Mouse (Mus musculus): ENCODE results near the gene Fez1.
A peak's percentile ranks its signal among the peaks of the same experiment; 100 is the strongest.

The Fez1 gene

DNA sequence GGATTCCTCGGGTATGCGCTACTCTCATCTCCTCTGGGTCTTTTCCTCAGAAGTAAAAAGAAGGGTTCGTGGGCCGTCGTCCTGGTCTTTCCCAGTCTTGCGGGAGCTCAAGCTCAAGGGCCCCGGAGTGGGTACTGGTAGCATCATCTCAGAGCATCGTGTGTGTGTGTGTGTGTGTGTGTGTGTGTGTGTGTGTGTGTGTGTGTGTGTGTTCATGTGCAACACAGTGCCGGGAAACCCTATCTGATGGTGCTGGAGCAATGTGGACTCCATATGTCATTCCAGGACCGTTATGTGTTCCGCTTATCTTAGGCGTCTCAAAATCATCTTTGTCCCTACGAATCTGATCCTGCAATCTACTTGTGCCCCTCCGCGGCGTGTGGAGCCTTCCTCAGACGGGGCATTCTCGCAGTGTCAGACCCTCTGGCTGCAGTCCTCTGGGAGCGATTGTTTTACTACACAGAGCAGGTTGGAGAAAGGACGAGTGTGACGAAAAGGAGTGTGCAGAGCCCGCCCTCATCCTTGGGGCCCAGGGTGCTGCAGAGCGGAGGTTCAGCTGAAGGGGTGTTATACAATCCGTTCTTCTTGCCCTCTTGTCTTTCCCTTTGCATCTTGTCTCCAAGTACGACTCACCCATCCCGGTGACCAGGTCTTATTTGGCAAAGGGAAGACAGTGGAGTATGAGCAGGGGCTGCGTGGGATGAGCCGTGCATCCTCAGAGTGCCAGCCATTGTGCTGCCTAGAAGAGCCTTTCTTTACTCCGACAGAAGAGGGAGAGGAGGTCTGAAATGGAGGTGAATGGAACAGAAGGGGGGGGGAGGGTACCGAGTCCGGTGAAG, 11.6 kb downstream of the Fez1 start:
- peak; percentile 30 for DNase-seq (ENCODE audit: low read depth, low spot score)

DNA sequence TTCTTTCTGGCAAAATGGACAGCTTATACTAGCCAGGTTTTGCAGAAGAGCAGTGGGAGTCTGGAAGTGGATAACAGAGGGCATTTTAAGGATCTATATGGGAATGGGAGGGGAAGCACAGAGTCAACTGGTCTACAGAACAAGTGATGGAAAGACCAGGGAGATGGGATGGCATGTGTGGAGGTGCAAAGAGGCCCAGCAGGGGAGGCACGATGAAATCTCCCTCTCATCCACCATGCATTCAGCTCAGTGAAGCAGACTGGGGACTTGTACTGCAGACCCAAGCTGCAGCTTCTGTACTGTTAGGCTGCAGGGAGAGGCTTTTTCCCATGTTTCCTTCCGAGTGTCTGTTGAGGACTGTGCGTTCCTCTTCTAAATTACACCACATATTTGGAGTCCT, 12.2 kb downstream of the Fez1 start:
- DNase-seq (ENCODE audit: low read depth, low spot score): no peak

DNA sequence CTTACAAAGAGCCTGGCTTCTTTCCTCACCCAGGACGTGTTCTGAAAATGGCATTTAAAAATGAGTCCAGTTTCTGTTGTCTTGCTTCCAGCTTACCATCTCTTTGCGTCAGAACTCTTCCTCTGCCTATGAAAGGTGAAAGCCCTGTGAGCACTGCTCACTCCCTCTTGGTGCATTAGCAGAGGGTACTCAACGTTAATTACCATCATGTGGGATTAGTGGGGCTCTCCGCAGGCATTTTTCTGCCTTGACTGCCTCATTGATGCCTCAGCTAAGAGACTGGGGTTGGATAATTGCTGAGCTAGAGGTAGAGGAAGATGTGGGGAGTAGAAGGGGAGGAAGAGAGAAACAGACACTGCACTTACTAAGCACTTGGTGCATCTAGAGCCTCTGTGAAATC, 24.7 kb downstream of the Fez1 start:
- DNase-seq (ENCODE audit: low read depth, low spot score): no peak

DNA sequence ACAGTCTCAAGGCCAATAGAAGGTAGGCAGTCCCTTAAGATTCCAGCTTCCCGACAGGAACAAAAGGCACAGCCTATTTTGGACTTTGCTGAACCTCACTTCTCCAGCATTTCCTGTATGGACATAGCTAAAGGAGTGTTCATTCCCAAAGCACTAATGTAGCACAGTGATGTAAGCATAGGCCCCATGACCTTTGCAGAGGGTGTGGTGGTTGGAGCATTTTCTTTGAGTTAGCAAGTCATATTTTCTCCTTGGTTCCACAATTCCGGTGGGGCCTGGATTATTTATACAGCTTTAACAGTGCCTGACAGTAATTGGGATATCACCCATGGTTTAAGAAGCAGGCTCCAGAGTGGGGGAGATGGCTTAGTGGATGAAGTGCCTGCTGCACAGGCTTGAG, 27.0 kb downstream of the Fez1 start:
- DNase-seq (ENCODE audit: low read depth, low spot score): no peak

DNA sequence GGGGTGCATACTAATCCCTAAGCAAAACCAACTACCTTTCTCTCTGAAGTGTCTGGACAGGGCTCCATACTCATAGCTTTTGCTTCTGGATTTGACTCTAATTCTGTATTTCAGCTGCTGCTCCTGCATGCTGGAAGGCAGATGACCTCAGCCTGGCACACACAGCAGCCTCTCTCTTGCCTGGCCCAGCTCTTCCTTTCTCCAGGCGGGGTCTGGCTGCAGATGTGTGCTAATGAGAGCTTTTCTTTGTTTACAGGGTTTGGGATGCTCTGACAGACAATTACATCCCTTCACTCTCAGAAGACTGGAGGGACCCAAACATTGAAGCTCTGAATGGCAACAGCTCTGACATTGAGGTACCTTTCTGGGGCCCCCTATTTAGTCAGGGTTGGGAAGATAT, 28.4 kb downstream of the Fez1 start:
- DNase-seq (ENCODE audit: low read depth, low spot score): no peak

DNA sequence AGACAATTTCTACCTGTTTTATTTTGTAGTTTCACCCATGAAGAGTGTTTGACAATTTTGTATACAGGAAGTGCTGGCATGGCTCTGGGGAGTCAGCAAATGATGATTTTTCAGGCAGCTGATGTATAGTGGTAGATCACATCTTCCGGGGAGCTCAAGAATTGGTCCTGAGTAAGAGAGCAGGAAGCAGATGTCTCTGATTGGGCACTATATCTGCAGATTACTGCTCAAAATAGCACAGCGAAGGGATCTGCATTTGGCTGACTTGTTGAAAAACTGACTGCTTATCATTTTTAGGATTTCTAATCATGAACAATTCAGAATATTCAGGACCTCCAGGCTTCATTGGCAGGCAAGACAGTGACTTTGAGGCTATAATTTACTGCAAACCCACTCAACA, 30.5 kb downstream of the Fez1 start:
- DNase-seq (ENCODE audit: low read depth, low spot score): no peak

DNA sequence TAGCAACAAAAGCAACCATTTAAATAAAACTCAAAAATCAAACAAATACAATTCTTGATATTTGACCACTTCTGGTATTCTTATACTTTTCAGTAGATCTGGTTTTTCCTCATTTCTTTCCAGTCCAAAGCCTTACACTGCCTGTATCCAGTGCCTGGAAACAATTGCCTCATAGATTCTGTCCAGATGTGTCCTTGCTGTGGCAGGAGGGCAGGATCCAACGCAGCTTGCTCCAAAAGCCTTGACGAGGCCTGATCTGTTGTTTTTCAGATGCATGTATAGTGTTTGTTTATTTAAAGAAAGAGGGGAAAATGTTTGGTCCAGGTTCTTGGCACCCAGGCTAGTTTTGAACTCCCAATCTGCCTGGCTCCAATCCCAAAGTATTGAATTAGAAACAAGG, 34.7 kb downstream of the Fez1 start:
- DNase-seq (ENCODE audit: low read depth, low spot score): no peak

DNA sequence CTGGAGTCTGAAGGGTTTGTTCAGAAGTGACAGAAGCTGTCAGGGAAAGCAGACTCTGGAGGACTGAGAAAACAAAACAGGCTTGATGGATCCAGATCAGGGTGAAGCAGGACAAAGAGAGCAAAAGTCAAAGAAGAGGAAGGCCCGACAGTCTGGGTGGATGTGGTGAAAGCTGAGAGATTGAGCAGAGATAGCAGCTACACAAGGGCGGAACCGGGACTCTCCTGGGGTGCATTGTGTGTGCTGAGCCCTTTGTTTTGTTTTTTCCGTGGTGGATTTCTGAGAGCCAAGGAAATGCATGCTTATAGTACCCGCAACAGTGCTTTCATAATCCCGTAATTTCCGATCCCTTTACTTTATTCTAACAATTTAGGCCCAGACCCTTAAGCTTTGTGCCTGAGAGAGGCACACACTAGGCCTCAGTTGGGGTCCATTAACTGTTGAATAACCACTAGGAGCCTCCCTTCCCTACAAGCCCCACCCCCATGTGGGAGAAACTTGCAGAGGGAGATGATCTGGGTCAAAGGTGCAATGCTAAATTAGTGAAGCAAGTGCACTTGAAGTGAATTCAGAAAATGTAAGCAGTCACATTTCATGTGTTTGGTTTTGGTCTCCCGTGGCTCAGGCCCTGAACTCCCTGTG, 35.9 kb downstream of the Fez1 start:
- no peak for DNase-seq (ENCODE audit: low read depth, low spot score)

DNA sequence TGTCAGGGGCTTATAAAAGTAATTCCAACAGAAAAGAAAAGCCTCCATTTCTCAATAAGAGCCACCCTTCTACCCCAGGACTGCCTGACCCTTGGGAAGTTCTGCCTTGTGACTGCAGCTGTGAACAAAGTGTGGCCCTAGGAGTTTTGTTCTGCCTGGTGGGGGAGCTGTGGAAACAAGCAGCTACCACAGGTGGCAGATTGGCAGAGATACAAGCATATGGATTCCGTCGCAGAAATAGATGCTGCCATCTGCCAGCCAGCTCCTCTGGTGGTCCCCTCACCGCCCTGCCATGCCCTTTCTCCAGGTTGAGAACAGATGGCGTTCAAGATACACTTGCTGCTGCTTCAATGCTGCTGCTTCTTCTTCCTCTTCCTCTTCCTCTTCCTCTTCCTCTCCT, 37.0 kb downstream of the Fez1 start:
- no peak for DNase-seq (ENCODE audit: low read depth, low spot score)

DNA sequence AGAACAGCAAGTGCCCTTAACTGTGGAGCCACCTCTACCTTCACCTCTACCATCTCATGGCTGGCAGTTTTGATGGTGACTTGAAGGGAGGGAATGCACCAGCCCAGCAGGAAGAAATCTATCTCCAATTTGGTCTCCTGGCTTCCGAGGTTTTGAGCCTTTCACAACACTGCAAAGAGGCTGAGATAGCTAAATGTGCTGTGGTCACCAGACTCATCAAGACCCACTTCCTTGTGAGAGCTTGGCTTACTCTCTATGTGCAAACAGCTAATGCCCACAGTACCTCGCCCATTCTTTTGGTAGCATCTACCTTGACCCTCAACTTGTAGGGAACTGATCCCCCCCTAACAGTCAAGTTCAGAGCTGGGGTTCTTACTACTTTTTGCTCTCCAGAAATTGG, 40.9 kb downstream of the Fez1 start:
- no peak for DNase-seq (ENCODE audit: low read depth, low spot score)

DNA sequence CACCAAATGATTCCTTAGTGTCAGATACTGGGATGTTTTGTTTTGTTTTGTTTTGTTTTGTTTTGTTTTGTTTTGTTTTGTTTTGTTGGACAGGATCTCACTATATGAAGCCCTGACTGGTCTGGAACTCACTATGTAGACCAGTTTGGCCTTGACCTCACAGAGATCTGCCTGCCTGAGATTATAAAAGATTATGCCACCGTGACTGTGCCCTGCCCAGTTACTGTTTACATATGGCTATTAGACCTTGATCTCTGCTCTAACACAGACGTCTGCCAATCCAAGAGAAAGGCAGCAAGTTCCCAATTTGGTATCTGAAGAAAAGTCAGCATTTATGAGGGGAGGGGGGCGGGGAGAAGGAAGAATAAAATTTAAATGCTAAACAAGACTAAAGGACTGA, 42.0 kb downstream of the Fez1 start:
- no peak for DNase-seq (ENCODE audit: low read depth, low spot score)

DNA sequence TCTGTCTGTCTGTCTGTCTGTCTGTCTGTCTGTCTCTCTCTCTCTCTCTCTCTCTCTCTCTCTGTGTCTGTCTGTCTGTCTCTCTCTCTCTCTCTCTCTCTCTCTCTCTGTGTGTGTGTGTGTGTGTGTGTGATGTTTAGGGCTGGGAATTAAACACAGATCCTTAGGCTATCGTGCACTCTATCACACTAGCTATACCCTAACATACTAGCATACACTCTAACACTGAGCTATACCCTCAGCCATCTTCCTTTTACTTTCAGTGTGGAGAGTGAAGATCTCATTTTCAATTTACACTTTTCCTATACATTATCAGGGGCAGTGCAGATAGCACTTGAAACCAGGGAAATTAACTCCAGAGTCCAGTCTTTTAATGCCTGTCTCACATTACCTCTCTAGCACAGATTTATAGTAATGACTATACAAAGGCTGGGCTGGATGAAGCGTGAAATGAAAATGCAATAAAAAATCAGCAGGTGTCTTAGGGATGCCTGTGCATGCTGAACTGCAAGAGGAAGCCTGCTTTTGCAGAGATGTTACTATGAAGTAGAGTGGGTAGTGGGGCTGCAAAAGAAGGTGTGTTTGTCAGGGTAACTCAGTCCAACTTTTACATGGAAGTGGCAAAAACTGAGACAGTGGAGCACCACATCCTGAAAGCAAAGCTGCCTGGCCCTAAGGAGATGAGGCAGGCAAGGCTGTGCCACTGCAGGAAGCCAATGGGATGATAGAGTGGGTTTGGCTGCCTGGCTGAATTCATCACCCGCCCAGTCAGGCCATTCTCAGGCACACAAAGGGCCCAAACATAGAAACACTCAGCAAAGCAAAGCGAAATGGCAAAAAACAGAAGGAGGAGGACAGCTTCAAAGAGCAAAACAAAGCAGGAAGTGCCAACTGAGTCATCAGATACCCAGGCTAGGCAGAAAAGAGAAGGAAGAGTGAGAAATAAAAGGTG, 43.5 kb downstream of the Fez1 start:
- DNase-seq (ENCODE audit: low read depth, low spot score): no peak

DNA sequence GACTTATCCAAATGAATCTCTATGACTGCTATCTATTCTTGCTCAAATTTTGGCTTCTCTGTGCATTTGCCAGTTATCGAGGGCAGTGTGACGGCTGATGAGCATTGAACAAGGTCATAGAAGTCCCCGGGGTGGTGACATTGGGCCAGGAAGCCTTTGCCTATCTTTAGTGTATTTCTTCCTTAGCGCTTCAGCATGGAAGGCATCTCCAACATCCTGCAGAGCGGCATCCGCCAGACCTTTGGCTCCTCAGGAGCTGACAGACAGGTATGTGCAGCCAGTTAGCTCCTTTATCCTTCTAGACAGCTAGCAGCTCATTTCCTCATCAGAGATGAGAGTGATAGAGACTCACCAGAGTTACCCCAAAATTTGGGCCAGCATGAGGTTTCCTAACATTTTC, 47.0 kb downstream of the Fez1 start:
- no peak for DNase-seq (ENCODE audit: low read depth, low spot score)

DNA sequence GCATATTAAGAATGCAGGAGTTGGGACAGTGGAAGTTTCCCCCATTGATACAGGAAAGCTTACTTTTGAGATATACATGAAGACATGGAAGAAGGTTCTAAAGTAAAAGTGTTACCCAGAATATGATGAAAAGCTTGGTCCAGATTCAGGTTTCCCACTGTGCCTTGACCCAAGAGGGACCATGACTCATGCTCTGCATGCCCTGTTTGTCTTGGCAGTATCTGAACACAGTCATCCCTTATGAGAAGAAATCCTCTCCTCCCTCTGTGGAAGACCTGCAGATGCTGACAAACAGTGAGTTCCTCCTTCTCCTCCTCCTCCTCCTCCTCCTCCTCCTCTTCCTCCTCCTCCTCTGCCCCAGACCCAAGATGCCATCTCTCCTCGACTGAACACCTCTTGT, 48.6 kb downstream of the Fez1 start:
- DNase-seq (ENCODE audit: low read depth, low spot score): no peak

DNA sequence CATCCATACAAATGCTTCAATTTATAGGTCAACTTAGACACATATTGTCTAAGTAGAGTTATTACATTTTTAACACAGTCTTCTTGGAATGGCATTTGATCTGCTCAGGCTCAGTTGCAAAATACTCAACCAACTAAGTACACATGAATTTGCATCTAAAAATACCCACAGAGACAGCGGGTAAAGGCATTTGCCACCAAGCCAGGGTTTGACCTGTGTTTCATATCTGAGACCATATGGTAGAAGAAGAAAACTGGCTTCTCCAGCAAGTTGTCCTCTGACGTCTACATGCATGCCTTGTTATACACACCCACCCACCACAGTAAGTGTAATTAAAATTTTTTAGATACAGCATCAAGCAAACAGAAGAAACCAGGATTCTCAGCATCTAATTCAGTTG, 52.1 kb downstream of the Fez1 start:
- DNase-seq (ENCODE audit: low read depth, low spot score): no peak

DNA sequence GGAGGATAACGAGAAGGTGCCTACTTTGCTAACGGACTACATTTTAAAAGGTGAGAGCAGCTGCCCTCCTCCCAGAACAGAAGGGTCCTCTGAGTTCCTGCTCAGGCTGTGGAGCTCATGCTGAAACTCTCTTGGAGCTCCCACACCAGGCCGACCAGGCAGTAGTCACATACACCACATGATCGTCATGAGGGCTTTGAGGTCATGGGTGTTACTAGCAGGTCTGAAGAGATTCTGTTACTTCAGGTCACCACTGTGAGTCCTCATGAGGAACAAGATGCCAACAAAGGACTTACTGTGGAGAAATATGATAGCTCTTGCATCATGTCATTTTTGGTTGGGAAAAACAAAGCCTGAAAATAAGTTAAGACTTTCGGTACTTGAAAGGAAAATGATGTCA, 54.6 kb downstream of the Fez1 start:
- no peak for DNase-seq (ENCODE audit: low read depth, low spot score)

DNA sequence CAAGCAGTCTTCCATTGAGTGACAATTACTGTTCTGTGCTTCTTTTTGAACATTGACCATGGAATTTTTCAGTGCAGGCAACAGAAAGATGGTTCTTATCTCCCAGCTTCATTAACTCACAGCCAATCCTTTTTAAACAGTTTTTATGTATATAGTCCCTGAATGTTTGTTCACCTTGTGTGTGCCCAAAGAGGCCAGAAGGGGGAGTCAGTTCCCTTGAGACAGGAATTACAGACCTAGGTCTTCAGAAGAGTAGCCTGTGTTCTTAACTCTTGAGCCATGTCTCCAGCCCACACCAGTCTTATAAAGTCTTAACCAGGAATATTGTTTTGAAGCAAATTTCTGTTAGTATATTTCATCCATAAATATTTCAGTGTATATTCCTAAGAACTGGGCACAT, 55.1 kb downstream of the Fez1 start:
- DNase-seq (ENCODE audit: low read depth, low spot score): no peak

DNA sequence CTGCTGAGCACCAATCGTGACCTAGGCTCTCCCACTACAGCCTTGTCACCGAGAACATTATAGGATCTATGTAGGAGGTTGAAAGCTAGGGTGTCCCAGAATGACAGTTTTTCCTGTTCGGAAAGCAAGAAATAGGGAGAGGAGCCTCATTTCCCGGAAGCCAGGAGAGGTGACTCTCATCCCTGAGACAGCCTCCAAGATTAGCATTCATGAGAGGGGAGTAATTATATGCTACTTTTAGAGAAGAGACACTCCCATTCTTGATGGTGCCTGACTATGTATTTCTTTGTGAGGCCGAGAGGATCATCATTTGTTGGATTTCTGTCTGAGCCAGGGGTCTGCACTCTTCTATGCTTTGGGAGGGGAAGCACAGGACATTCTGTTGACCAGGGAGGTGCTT, 60.0 kb downstream of the Fez1 start:
- DNase-seq (ENCODE audit: low read depth, low spot score): no peak

DNA sequence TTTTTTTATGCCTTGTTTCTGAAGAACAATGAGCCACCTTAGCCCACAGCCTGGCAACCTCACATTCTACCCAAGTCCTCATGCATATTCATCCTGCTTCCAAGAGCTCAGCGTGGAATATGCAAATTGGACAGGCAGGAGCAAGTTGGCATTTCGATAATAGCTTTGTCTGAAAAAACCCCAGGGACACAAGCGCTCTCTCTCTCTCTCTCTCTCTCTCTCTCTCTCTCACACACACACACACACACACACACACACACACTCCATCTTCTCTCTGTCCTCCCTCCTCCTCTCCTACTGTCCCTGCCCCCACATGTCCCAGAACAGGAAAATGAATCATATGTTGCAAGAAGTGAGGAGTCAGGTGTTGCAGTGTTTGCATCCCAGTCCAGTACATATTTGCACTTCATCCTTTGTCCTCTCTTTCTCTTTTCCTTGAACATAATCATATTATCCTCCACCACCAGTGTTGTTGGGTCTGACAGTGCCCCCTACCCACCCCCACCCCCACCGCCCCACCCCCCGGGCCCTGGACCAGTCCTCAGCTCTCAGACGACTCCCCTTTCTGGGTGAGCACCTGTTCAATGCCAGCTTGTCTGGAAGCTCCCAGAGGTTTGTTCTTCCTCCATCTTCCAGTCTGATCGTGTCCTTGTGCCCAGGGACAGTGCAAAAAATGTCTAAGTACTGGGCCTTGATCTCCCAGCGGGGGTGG, 60.5 kb downstream of the Fez1 start:
- DNase-seq (ENCODE audit: low read depth, low spot score): no peak

DNA sequence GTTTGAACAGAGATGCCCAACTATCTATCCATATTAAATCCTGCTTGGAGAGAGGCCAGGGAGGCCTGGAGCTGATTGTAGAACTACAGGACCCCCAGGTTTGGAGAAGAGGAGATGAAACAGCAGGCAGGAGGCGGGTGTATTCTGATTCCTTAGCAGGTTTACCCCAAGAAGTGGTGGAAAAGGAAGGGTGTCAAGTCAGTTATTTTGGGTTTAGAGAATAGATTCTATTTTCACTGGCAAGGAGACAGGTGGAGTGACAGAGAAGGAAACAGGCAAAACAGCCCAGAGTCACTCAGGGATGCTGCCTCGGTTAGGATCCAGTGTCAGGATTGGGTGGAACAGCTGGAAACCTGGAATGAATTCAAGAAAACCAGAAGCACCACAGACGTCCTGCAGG, 61.9 kb downstream of the Fez1 start:
- no peak for DNase-seq (ENCODE audit: low read depth, low spot score)

DNA sequence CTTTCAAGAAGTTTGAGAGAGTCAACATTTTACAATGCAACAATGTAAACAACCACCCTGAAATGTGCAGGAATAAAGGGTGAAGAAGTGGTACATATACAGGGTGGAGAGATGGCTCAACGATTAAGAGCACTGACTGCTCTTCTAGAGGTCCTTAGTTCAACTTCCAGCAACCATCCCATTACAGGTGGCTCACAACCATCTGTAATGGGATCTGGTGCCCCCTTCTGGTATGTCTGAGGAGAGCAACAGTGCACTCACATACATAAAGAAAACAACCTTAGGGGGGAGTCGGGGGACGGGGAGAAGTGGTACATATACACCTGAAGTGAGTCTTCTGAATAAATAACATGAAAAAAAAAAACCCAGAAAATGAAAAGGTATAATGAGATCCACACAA, 63.6 kb downstream of the Fez1 start:
- no peak for DNase-seq (ENCODE audit: low read depth, low spot score)

DNA sequence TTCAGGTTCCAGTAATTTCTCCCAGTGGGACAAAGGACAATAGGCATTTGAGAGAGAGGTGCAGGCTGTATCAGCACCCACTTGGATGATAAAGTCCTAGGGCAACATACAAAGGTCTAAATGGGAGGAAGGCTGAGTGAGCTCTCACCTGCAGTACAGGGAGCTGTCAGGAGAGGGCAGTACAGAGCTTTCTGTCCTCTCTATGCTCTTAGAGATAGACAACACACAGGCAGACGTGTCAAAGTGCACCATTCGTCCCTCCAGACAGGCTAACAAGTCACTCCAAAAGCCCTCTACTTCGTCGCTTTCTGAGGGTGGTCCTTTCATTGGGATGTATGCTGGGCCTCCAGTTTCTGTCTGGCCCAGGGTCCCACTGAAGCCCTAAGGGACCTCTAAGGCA, 68.9 kb downstream of the Fez1 start:
- peak; percentile 46 for DNase-seq (ENCODE audit: low read depth, low spot score)

Measured in embryo, embryonic 11.5 days (tissue).